Comparison of ENCODE assay signal across 8 mouse cellular contexts in genomic region chr15:103364761-103365160, GRCm38 (mm10). TPM values are rescaled to one million over a fixed set of nuclear protein-coding genes. Genes with fewer than 3 reads are reported as not detected.
DNase-seq lines count a peak whose midpoint lies in the region; ATAC-seq lines count a peak whose summit lies in the region.

No protein-coding gene starts in this region.

- H3K4me2 ChIP-seq in heart, embryonic 16.5 days (ENCODE audit: low read depth, low read length), result peak overlapping the region; percentile 86
- H3K4me2 ChIP-seq in intestine, embryonic 16.5 days (ENCODE audit: low read depth, low read length), result peak overlapping the region; percentile 91
- peak overlapping the region; percentile 94; the same call in 1 of the 2 replicates for H3K4me2 ChIP-seq in midbrain, embryonic 15.5 days

- ATAC-seq in heart, embryonic 16.5 days (replicated peaks; ENCODE audit: extremely low read depth, insufficient read depth, low FRiP score), result no peak
- ATAC-seq in intestine, embryonic 16.5 days, result no peak
- ATAC-seq in midbrain, embryonic 15.5 days (replicated peaks), result no peak

- H3K27ac ChIP-seq in heart, embryonic 16.5 days (ENCODE audit: low read length), result peak overlapping the region; percentile 97
- peak overlapping the region; percentile 93; the same call in 1 of the 2 replicates for H3K27ac ChIP-seq in embryonic facial prominence, embryonic 10.5 days (replicated peaks)
- peak overlapping the region; percentile 94 for H3K27ac ChIP-seq in intestine, embryonic 16.5 days (ENCODE audit: low read length)
- no peak overlapping the region for H3K27ac ChIP-seq in midbrain, embryonic 15.5 days

- DNase-seq in heart, postnatal 4 days, result no peak
- no peak for DNase-seq in embryonic facial prominence, embryonic 10.5 days (ENCODE audit: low spot score)
- DNase-seq in retina, embryonic 14.5 days (ENCODE audit: low spot score), result no peak
- DNase-seq in thymus, postnatal 14 days, result no peak
- no peak for DNase-seq in Muller cell, postnatal 12 days (ENCODE audit: inconsistent ontology term)

- peak overlapping the region; percentile 100 for H3K9ac ChIP-seq in heart, embryonic 16.5 days (ENCODE audit: low read length)
- peak overlapping the region; percentile 96 for H3K9ac ChIP-seq in intestine, embryonic 16.5 days (ENCODE audit: low read depth, low read length)
- H3K9ac ChIP-seq in midbrain, embryonic 15.5 days, result no peak overlapping the region

- H3K4me3 ChIP-seq in heart, embryonic 16.5 days (ENCODE audit: low read length), result peak overlapping the region; percentile 96
- peak overlapping the region; percentile 75 for H3K4me3 ChIP-seq in embryonic facial prominence, embryonic 10.5 days
- H3K4me3 ChIP-seq in intestine, embryonic 16.5 days (ENCODE audit: low read length), result peak overlapping the region; percentile 85
- no peak overlapping the region for H3K4me3 ChIP-seq in midbrain, embryonic 15.5 days

- peaks cover 54% of the 10 kb centered on the region for H3K4me1 ChIP-seq in heart, embryonic 16.5 days (ENCODE audit: control insufficient read depth, insufficient read depth, low read length)
- H3K4me1 ChIP-seq in embryonic facial prominence, embryonic 10.5 days, result peaks cover 46% of the 10 kb centered on the region
- H3K4me1 ChIP-seq in intestine, embryonic 16.5 days (ENCODE audit: control insufficient read depth, insufficient read depth, low read length), result peaks cover 24% of the 10 kb centered on the region; the same call in 1 of the 2 replicates
- H3K4me1 ChIP-seq in midbrain, embryonic 15.5 days, result peaks cover 17% of the 10 kb centered on the region

- no peaks in the 10 kb centered on the region for H3K36me3 ChIP-seq in heart, embryonic 16.5 days (ENCODE audit: control insufficient read depth, insufficient read depth)
- no peaks in the 10 kb centered on the region for H3K36me3 ChIP-seq in embryonic facial prominence, embryonic 10.5 days (replicated peaks)
- no peaks in the 10 kb centered on the region for H3K36me3 ChIP-seq in intestine, embryonic 16.5 days (ENCODE audit: control insufficient read depth, insufficient read depth, low read length)
- H3K36me3 ChIP-seq in midbrain, embryonic 15.5 days (replicated peaks), result no peaks in the 10 kb centered on the region

- H3K9me3 ChIP-seq in heart, embryonic 16.5 days (replicated peaks; ENCODE audit: control insufficient read depth, low read length), result no peaks in the 10 kb centered on the region
- H3K9me3 ChIP-seq in embryonic facial prominence, embryonic 10.5 days, result no peaks in the 10 kb centered on the region
- H3K9me3 ChIP-seq in intestine, embryonic 16.5 days (ENCODE audit: control insufficient read depth, low read length), result no peaks in the 10 kb centered on the region
- H3K9me3 ChIP-seq in midbrain, embryonic 15.5 days, result no peaks in the 10 kb centered on the region

- no peaks in the 10 kb centered on the region for H3K27me3 ChIP-seq in heart, embryonic 16.5 days (ENCODE audit: control insufficient read depth, insufficient read depth, low read length)
- H3K27me3 ChIP-seq in embryonic facial prominence, embryonic 10.5 days (replicated peaks; ENCODE audit: low read depth, poor library complexity, severe bottlenecking), result no peaks in the 10 kb centered on the region
- H3K27me3 ChIP-seq in intestine, embryonic 16.5 days (replicated peaks; ENCODE audit: control insufficient read depth, insufficient read depth, low read length), result no peaks in the 10 kb centered on the region
- peaks cover 12% of the 10 kb centered on the region; the same call in 1 of the 2 replicates for H3K27me3 ChIP-seq in midbrain, embryonic 15.5 days (replicated peaks)

- 14% methylated on average over 4 of the region's 4 CpGs for WGBS in heart, embryonic 16.5 days
- WGBS in embryonic facial prominence, embryonic 10.5 days, result 49% methylated on average over 4 of the region's 4 CpGs
- WGBS in intestine, embryonic 16.5 days, result 49% methylated on average over 4 of the region's 4 CpGs
- 58% methylated on average over 4 of the region's 4 CpGs for WGBS in midbrain, embryonic 15.5 days

RNA-seq across cellular contexts. Expression of gene Itga5, which starts 1.8 kb away (rescaled TPM):
- polyA plus RNA-seq in heart, embryonic 16.5 days (2015; fragmentation: Nextera tagmentation; extraction: Ambion mirVana), result 64.0 and 72.7 TPM in 2 replicates
- 100 to 1,000 TPM; 120 to 121 TPM for total RNA-seq in heart, postnatal 4 days (2021)
- 29.5 and 29.7 TPM in 2 replicates for polyA plus RNA-seq in embryonic facial prominence, embryonic 10.5 days (2016; fragmentation: Nextera tagmentation; extraction: Ambion mirVana)
- polyA plus RNA-seq in intestine, embryonic 16.5 days (2015; fragmentation: Nextera tagmentation; extraction: Ambion mirVana), result 40.3 and 43.0 TPM in 2 replicates
- polyA plus RNA-seq in midbrain, embryonic 15.5 days (2015; fragmentation: Nextera tagmentation; extraction: Ambion mirVana), result 7.3 and 8.2 TPM in 2 replicates

RNA-seq across cellular contexts. Expression of gene Zfp385a, which starts 24.9 kb away (rescaled TPM):
- 6.5 and 7.5 TPM in 2 replicates for polyA plus RNA-seq in heart, embryonic 16.5 days (2015; fragmentation: Nextera tagmentation; extraction: Ambion mirVana)
- total RNA-seq in heart, postnatal 4 days (2021), result 10 to 100 TPM; 21.9 to 22.0 TPM
- 22.1 and 22.7 TPM in 2 replicates for polyA plus RNA-seq in embryonic facial prominence, embryonic 10.5 days (2016; fragmentation: Nextera tagmentation; extraction: Ambion mirVana)
- 3.6 and 4.1 TPM in 2 replicates for polyA plus RNA-seq in intestine, embryonic 16.5 days (2015; fragmentation: Nextera tagmentation; extraction: Ambion mirVana)
- polyA plus RNA-seq in midbrain, embryonic 15.5 days (2015; fragmentation: Nextera tagmentation; extraction: Ambion mirVana), result 24.4 and 25.6 TPM in 2 replicates

RNA-seq across cellular contexts. Expression of gene Gpr84, which starts 54.3 kb away (rescaled TPM):
- polyA plus RNA-seq in heart, embryonic 16.5 days (2015; fragmentation: Nextera tagmentation; extraction: Ambion mirVana), result 0.19 TPM in 1 of 2 replicates, not detected in the other
- total RNA-seq in heart, postnatal 4 days (2021), result not detected
- polyA plus RNA-seq in embryonic facial prominence, embryonic 10.5 days (2016; fragmentation: Nextera tagmentation; extraction: Ambion mirVana), result 0.16 and 0.29 TPM in 2 replicates
- polyA plus RNA-seq in intestine, embryonic 16.5 days (2015; fragmentation: Nextera tagmentation; extraction: Ambion mirVana), result 0.09 and 0.20 TPM in 2 replicates
- 0.31 and 0.34 TPM in 2 replicates for polyA plus RNA-seq in midbrain, embryonic 15.5 days (2015; fragmentation: Nextera tagmentation; extraction: Ambion mirVana)
